Mouse (Mus musculus) megakaryocyte progenitor cell, adult 5-6 weeks (primary cell): ENCODE measurements around the gene Dnah1. TPM values are rescaled to one million over a fixed set of nuclear protein-coding genes. Genes with fewer than 3 reads are reported as not detected.
A peak's percentile ranks its signal among the peaks of the same experiment; 100 is the strongest.

ENCODE experiments used
- ATAC-seq: replicated peaks from 2 replicates; pipeline ENCODE4 v1.8.0; 2016; ENCODE audit warnings: mild to moderate bottlenecking, moderate TSS enrichment, inconsistent platforms; ENCODE audit not compliant: poor library complexity
- total RNA-seq, 2 experiments: library from RNA; stranded (forward) in 1 of 2; stranded (reverse) in 1 of 2; fragments of 157-497, 149-512 nt in 1 of 2; fragments of 200-1000 nt in 1 of 2; gene quantifications; 2 replicates each; pipeline versions ENCODE4 v1.2.3 to v1.2.4; 2015 to 2017

Dnah1 gene
- total RNA-seq, 2 experiments from 2014 or later = 0.04 to 0.27 TPM

DNA sequence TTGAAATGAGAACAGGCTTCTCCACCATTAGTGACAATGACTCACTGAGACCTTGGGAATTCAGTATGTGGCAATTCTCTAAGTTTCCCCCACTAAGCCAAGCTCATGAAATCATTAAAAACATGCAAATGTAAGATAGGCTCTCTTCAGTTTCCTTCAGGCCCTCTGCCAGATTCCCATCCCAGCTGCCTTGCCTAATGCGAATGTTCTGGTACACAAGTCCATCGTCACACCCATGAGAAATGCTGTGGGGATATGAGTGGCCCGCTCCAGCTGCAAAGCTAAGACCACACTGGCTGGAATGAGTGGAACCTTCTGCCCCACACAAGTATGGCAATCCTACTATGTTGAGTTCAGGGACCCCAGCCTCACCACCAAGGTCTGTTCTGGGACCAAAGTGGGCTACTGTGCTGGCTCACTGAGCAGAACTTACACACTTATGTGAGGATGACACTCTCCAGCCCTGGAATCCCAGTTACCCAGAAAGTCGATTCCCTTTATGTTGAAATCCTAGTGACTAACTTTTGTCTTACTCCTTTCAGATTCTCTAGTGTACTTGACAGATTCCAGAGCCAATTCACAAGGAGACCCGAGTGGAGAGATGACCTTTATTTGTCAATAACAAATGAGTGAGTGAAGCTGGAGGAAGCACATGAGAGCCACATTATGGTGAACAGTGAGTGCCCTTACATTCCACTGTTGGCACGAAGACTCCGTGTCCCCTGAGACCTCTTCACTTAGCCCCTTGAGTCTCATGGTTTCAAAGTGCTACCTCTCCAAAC, 86.4 kb downstream of the Dnah1 start:
- ATAC-seq = no peak

DNA sequence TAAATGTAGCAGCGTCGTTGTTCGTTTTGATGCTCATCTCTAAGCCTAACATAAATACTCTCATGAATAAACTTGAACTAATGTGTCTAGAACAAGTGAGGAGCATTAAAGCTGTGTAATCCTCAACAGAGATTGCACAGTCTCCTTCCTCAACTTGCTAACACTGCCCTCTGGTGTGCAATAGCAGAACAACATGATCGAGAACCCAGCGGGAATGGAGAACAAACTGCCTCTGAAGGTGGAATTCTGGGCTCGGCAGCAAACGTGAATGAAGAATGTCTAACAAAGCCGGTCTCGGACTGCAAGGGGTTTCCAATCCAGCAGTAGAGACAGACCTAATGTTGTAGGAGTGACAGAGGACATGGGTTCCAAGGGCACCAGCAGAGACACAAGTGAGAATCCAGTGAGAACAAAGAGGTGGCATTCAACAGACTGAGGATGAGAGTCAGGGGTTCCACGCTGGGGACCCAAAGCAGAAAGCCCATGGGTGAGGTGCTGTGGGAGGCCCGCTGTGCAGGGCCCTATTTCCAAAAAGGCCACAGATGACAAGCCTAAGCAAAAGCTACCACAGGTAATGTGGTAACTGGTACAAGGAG, 89.6 kb downstream of the Dnah1 start:
- ATAC-seq = peak; percentile 97

DNA sequence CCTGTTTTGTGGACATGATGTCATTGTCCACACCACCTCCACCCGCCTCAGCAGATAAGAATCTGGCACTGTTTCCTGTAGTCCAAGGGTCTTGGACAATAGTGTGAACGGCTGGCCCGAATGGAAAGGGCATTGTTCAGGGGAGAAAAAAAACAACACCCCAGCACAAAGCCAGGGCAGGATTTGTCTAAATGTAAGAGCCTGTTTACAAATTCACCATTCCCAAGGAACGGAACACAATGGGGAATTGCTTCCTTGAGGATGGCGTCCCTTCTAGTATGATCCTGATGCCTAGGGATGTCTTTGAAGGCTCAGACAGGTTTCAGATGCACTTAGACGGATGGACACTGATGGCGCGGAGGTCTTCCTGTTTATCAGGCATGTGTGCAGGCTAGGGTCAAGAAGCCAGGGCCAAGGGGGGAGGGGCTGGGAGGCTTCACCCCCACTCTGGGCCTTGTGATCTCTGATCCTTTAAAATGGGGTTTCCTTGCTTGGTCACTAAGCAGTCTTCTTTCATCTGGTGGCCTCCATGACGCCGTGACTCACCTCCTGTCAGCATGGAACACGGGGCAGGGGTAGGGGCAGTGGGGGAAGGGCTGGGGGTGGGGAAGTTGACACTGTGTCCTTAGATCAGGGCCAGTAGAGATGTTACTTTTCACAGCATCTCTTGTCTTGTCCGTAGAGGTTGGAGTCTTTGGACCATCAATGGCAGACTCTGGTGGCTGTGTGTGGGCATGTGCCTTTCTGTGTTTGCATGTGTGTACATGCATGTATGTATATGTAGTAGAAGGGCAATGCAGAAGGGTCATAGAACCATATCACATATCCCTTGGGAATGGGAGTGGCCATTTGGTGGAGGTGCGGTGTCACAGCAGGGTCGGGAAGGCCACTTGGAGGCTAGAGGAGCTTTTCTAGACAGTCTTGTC, 90.4 kb downstream of the Dnah1 start:
- no peak for ATAC-seq

DNA sequence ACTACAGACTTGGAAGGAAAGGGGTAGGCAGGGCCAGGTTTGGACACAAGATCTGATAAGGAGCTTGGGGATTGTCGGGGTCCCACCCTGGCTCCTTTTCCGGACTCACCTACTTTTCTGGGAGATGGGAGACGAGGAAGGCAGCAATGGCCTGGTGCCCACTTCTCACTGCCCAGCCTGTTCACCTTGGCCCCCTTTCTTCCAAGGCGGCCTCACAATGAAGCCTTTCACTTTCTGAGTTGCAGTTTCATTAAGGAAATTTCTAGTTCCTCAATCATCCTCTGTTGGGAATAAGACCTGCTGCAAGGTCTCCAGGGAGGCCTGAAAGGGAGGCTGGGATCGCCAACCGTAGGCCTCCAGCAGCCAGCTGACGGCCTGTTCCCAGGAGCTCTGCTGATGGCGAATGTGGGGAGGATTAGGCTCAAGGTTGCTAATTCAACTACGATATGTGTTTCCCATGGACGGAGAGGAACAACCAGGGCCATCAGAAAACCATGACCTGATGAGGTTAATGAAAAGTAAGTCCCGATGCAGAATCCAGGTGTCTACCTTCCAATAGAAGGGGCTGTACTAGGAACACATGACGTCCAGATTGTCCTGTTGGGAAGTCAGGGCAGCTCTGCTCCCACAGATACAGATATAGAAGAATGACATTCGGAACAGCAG, 91.2 kb downstream of the Dnah1 start:
- no peak for ATAC-seq

DNA sequence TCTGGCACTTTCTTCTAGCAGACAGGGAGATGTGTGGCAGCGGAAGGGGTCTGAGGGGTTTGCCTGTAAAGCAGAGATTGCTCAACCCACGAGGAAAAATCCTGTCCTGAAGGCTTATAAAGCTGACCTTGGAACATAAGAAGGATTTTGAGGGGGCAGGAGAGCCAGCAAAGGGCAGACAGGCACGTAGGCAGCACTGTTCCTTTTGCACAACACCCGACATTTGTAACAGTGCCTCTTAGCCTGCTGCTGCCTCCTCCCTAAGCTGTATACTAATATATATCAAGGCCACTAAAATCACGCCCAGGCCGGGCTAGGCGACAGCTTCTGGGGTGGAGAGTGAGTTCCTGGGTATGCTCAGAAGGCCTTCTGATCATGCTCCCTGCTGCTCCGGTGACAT, 93.3 kb downstream of the Dnah1 start:
- ATAC-seq = no peak

DNA sequence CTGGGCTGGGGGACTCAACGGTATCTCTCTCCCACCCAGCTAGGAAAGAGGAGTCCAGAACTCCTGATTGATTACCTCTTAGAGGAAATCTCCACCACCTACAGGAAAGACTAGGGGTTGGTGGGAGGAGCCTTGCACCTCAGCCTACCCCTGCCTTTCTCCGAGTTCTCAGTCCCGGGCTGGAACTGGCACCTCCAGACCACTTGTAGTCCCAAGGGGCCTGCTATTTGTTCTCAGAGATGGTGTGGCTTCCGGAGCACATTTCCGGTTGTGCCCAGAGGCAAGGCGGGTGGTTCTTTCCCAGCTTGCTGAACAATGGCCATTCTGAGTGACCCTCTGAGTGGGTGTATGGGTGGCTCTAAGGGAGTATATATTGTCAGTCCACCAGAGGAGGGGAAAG, 95.5 kb downstream of the Dnah1 start:
- ATAC-seq = peak; percentile 40

DNA sequence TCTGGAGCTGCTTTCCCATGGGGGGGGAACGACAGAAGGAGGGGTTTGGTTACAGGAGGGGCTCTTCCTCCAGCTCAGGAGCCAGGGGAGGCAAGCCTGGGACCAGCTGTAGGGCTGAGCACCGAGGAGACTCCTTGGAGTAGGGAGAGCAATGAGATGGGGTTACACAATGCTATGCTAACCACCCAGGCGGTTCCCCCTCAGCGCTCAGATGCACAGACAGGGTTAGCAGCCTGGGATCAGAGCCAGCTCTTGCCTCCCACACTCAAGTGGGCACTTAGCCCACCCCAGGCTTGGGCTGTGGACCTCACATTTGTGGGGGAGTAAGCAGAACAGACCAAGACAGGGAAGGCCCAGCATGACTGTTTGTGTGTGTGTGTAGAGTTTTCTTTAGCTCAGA, 96.7 kb downstream of the Dnah1 start:
- peak; percentile 79 for ATAC-seq

DNA sequence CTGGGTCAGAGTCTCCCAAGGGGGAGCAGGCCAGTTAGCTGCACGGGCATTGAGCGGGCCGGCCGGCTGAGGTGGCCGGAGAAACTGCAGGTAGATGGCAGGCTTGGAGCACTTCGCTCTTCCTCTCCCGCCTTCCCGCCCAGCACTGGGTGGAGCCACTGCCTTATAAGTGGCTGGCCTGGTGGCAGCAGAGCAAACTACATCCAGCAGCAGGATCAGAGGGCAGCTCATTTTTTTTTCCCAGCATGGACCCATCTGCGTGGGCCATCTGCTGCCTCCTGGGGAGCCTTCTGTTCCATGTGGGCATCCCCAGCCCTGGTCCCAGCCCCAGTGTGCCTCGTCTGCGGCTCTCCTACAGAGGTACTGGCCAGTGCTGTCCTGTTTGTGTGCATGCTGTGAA, 106.0 kb downstream of the Dnah1 start, which contains the start of gene Sema3g:
TSS of gene Sema3g (plus strand) at position 195 of the 400 bp plus-strand sequence.
- peak; percentile 88 for ATAC-seq

DNA sequence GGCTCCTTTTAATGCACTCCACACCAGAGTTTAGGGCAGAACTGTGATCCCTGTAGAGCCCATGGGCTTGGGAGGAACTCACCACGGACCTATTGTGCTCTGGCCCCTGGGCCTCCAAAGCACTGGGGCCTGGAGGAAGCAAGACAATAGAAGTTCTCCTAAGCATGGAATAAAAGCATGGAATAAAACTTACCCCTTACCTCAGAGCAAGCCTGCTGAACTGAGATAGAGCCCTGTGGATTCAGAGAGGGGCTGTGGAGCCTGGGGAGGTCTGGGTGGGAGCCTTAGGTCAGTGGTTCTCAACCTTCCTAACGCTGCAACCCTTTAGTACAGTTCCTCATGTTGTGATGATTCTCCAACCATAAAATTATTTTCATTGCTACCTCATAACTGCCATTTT, 106.8 kb downstream of the Dnah1 start, which contains the start of gene Nisch:
TSS of gene Nisch (minus strand) at position 101 of the 400 bp plus-strand sequence.
- ATAC-seq = no peak

DNA sequence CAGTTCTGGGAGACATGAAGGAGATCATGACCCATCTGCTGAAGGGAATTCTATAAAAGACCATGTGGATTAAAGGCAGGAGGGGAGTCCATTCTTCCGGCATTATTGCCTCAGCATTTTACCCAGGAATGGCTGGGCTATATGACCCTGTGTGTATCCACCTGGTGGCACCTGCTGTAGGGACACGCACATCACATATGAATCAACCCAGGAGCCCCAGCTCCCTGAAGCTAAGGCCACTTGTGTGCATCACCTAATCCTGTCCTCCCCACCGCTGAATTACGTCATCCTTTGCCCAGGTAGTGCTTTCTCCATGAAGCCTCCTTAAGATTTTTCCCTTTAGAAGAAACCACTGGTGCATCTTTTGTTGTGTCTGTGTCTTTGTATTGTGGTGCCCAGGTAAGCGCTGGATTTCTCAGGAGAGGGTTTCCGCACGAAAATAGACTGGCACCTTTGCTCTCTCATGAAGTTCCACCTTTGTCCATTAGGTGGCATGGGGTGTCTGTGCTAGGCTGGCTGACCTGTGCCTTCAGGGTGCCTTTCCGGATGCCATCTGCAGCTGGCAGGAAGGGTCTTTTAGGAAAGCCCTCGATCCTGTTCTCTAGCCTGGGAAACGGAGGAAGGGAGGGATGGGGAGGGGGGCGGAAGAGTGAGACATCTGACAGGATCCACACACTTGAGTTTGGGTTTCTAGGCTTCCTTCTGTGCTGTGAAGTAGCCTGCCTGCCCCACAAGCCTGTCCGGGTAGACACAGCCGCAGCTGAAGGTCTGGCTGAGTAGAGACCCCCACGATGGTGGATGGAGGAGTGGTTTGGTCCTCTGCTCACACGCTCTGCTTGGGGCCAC, 108.3 kb downstream of the Dnah1 start:
- ATAC-seq = peak; percentile 82

DNA sequence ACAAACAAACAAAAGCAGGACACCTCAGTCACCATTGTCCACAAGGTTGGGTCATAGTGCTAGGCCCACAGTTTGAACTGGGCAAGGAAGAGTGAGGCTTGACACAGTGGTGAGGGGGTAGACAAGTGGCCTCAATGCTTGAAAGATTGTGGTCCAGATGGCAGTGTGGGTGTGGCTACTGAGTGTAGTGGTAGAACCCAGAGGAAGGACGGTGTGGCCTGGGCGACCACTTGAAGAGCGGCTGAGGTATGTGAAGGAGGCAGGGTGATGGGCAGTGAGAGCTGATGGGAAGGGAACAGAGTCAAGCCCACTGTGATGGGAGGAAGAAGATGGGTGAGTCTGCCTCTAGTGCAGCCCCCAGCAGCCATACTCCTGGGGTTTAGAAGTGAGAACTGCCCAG, 109.0 kb downstream of the Dnah1 start:
- ATAC-seq = no peak

DNA sequence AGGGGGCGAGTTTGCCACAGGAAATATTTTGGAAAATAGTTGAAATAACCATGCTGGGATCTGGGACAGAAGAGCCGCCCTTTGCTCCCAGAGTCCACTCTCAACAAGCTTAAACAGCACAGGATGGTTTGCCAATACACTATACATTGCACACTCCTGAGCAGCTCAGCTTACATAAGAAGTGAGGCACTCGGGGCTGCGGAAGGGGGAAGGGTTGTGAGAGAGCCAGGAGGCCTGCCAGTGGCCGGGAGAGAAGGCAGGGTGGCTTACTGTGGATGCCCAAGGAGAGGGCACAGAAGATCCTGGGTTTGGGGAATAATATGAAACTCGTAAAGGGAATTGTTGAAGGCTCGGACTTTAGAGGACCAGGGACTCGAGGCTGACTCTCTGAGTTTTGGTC, 109.8 kb downstream of the Dnah1 start:
- no peak for ATAC-seq

DNA sequence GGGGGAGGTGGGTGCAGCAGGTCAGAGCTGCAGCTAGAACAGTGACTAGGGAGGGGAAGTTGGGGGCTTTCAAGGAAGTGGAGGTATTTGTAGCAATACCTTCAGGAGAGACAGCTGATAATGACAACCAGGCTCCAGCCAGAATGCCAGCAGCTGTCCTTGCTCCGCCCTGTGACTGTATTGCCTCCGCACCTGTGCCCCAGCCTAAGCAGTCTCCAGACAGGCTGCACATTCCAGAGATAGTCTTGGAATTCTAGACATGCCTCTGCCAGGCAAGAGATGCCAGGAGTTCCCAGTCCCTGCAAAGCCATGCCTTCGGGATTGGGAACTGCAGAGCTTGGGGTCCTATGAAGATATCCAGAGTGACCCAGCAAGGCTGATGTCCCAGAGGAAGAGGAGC, 111.2 kb downstream of the Dnah1 start:
- no peak for ATAC-seq

DNA sequence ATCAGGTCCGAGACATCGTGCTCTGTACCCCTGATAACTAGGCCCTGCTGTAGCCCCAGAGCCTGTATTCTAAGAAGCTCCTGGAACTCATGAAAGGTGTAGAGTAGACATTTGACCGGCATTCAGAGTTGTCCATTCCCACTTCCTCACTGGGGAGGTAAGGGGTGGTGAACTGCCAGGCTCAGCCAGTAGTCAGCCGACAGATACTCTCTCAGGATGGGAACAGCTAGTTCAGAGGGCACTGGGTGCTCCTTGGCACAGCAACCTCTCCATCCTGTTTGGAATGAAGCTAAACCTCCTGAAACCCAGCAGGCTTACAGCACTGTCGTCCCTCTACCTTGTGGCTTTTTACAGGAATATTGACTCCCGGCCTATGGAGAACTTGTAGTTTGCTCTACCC, 111.8 kb downstream of the Dnah1 start:
- no peak for ATAC-seq

Other genes starting within 250 kb of the Dnah1 start
- 93.8 and 125 TPM in 2 replicates for gene Smim4, start 194.9 kb downstream of the Dnah1 start, total RNA-seq (2015)
- gene Smim4, start 194.9 kb downstream of the Dnah1 start, total RNA-seq (2017) = 45.3 and 89.8 TPM in 2 replicates
- gene Nt5dc2, start 192.8 kb downstream of the Dnah1 start, total RNA-seq (2015) = 90.7 and 110 TPM in 2 replicates
- 136 and 153 TPM in 2 replicates for gene Nt5dc2, start 192.8 kb downstream of the Dnah1 start, total RNA-seq (2017)
- gene Stab1, start 155.3 kb downstream of the Dnah1 start, total RNA-seq (2015) = 3.2 and 6.7 TPM in 2 replicates
- gene Stab1, start 155.3 kb downstream of the Dnah1 start, total RNA-seq (2017) = 0.44 and 0.87 TPM in 2 replicates
- gene Tnnc1, start 115.6 kb downstream of the Dnah1 start, total RNA-seq (2015) = 0.94 TPM in 1 of 2 replicates, not detected in the other
- 0.54 and 0.87 TPM in 2 replicates for gene Tnnc1, start 115.6 kb downstream of the Dnah1 start, total RNA-seq (2017)
- 94.2 and 113 TPM in 2 replicates for gene Nisch, start 107.0 kb downstream of the Dnah1 start, total RNA-seq (2015)
- 69.7 and 88.2 TPM in 2 replicates for gene Nisch, start 107.0 kb downstream of the Dnah1 start, total RNA-seq (2017)
- gene Sema3g, start 106.0 kb downstream of the Dnah1 start, total RNA-seq (2015) = 0.02 TPM in 1 of 2 replicates, not detected in the other
- gene Sema3g, start 106.0 kb downstream of the Dnah1 start, total RNA-seq (2017) = 0.04 TPM in 1 of 2 replicates, not detected in the other
- 14.9 and 16.4 TPM in 2 replicates for gene Phf7, start 72.6 kb downstream of the Dnah1 start, total RNA-seq (2015)
- 9.0 and 11.4 TPM in 2 replicates for gene Phf7, start 72.6 kb downstream of the Dnah1 start, total RNA-seq (2017)
- gene Bap1, start 72.4 kb downstream of the Dnah1 start, total RNA-seq (2015) = 24.9 and 27.2 TPM in 2 replicates
- gene Bap1, start 72.4 kb downstream of the Dnah1 start, total RNA-seq (2017) = 36.3 and 46.4 TPM in 2 replicates
- gene Capn7, start 12.7 kb upstream of the Dnah1 start, total RNA-seq (2015) = 56.8 and 59.6 TPM in 2 replicates
- gene Capn7, start 12.7 kb upstream of the Dnah1 start, total RNA-seq (2017) = 52.7 and 62.3 TPM in 2 replicates
- gene Sh3bp5, start 112.2 kb upstream of the Dnah1 start, total RNA-seq (2015) = 4.5 and 6.2 TPM in 2 replicates
- 3.6 and 5.2 TPM in 2 replicates for gene Sh3bp5, start 112.2 kb upstream of the Dnah1 start, total RNA-seq (2017)
- 28.3 and 30.7 TPM in 2 replicates for gene Eaf1, start 170.5 kb upstream of the Dnah1 start, total RNA-seq (2015)
- gene Eaf1, start 170.5 kb upstream of the Dnah1 start, total RNA-seq (2017) = 25.3 and 34.4 TPM in 2 replicates
- gene Mettl6, start 171.1 kb upstream of the Dnah1 start, total RNA-seq (2015) = 45.4 and 47.6 TPM in 2 replicates
- 85.2 and 126 TPM in 2 replicates for gene Mettl6, start 171.1 kb upstream of the Dnah1 start, total RNA-seq (2017)